Mouse (Mus musculus) liver, embryonic 15.5 days (tissue): ENCODE results near the gene Mymk. TPM values are rescaled to one million over a fixed set of nuclear protein-coding genes. Genes with fewer than 3 reads are reported as not detected.
A peak's percentile ranks its signal among the peaks of the same experiment; 100 is the strongest.

Source experiments
- ATAC-seq: fragments of 200-750 bp; cut with Nextera tagmentation; 2 replicates; pipeline ENCODE4 v1.8.0; 2017; ENCODE audit warnings: moderate number of reproducible peaks, mild to moderate bottlenecking, moderate library complexity; ENCODE audit not compliant: insufficient read depth
- H3K27ac ChIP-seq: fragments of 300-500 bp; sonication (generic); replicated peaks from 2 replicates; pipeline ENCODE4 v1.5.1; 2015; ENCODE audit warnings: mild to moderate bottlenecking, inconsistent platforms
- H3K27me3 ChIP-seq: fragments of 300-500 bp; sonication (generic); 2 replicates; pipeline ENCODE4 v1.6.1; 2015; ENCODE audit warnings: mild to moderate bottlenecking, inconsistent platforms
- H3K36me3 ChIP-seq: fragments of 300-500 bp; sonication (generic); replicated peaks from 2 replicates; pipeline ENCODE4 v1.6.1; 2015; ENCODE audit warnings: moderate library complexity, mild to moderate bottlenecking, inconsistent platforms
- H3K4me1 ChIP-seq: fragments of 300-500 bp; sonication (generic); replicated peaks from 2 replicates; pipeline ENCODE4 v1.6.1; 2015; ENCODE audit warnings: inconsistent platforms
- H3K4me2 ChIP-seq: fragments of 300-500 bp; sonication (generic); 2 replicates; pipeline ENCODE4 v1.6.1; 2015; ENCODE audit warnings: moderate library complexity, mild to moderate bottlenecking, inconsistent platforms
- H3K4me3 ChIP-seq: fragments of 300-500 bp; sonication (generic); replicated peaks from 2 replicates; pipeline ENCODE4 v1.5.1; 2015; ENCODE audit warnings: mild to moderate bottlenecking, inconsistent platforms
- H3K9ac ChIP-seq: fragments of 300-500 bp; sonication (generic); 2 replicates; pipeline ENCODE4 v1.6.1; 2015; ENCODE audit warnings: moderate library complexity, mild to moderate bottlenecking, inconsistent platforms
- H3K9me3 ChIP-seq: fragments of 300-500 bp; sonication (generic); replicated peaks from 2 replicates; pipeline ENCODE4 v1.6.1; 2016; ENCODE audit warnings: inconsistent platforms
- WGBS: fragments of 180-500 bp; shearing (Covaris S2); methylation state at CpG from one replicate; pipeline ENCODE4 v1.1.7; 2015; ENCODE audit warnings: mixed read lengths; ENCODE audit not compliant: insufficient replicate concordance; 5-methylcytosine and 5-hydroxymethylcytosine counted together
- polyA plus RNA-seq: library from polyadenylated mRNA; unstranded; fragments of >200 nt; fragmentation: Nextera tagmentation; extraction: Ambion mirVana; gene quantifications from 2 replicates; pipeline ENCODE4 v1.2.1, GENCODE M21; 2015

The Mymk gene
- polyA plus RNA-seq, 1 experiment from 2014 or later: 2.5 TPM

DNA sequence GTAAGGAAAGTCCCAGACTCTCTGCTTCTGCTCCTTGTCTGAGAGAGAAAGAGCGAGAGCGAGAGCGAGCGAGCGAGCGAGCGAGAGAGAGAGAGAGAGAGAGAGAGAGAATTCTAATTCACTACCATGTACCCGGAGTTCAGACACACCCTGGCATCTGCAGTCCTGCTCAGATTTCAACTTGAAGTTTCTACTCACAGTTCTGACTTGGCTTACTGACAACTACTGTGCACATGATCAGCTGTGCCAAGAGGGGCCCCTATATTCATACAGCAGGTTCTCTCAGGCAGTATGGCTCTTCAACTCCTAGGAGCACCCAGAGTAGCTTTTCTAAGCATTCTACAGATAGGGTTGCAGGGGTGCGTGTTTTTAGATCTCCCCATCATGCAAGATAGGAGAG is 12.8 kb downstream of the Mymk start:
- Histone ChIP-seq H3K9ac (no peak overlapping the region), H3K27ac (no peak overlapping the region), H3K9me3 (no peaks in the 10 kb centered on the region), H3K4me2 (no peak overlapping the region), H3K4me3 (no peak overlapping the region), H3K27me3 (no peaks in the 10 kb centered on the region), H3K4me1 (0 out of 2 replicates have a peak, but pooled peaks cover 4% of the 10 kb centered on the region), H3K36me3 (no peaks in the 10 kb centered on the region)
- ATAC-seq: no peak
- 73% methylated on average over 9 of the region's 9 CpGs for WGBS

DNA sequence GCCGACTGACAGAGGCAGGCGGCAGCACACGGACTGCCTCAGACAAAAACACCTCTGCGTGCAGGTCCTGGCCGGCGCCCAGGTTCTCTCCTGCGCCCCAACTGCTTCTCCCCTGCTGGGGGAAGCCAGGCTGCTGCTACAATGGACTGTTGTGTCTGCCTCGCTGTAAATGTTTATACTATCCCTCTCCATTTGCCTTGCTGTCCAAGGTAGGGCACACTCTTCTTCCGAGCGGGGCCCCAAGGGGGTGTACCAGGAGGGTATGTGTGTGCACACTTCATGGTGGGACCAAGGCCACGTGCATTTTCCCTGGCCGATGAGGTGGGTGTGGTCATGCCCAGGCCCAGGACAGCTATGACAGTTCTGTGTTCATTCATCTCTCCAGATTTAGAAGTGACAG is 13.2 kb downstream of the Mymk start:
- no peaks in the 10 kb centered on the region for H3K36me3 ChIP-seq
- no peak overlapping the region for H3K9ac ChIP-seq
- no peaks in the 10 kb centered on the region for H3K9me3 ChIP-seq
- 0 out of 2 replicates have a peak, but pooled peaks cover 4% of the 10 kb centered on the region for H3K4me1 ChIP-seq
- no peak for ATAC-seq
- no peaks in the 10 kb centered on the region for H3K27me3 ChIP-seq
- no peak overlapping the region for H3K4me3 ChIP-seq
- WGBS: 41% methylated on average over 12 of the region's 12 CpGs
- H3K4me2 ChIP-seq: no peak overlapping the region
- no peak overlapping the region for H3K27ac ChIP-seq

DNA sequence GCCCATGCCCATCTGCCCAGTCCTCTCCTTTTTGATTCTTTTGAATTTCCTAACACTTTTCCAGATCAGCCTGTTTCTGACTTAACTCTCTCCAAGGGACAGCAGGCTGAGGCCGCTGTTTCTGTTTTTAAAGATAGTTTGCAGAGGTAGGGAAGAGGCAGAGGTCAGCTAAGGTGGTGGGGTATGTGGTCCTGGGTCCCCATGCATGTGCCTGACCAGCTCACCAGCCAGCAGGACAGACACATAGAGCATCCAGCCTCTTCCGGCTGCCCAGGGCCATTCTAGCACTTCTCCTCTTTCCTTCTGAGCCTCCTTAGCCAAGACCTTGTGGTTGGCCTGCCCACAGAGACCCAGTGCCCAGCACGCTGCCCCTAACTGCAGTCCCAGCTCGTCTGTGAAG is 13.7 kb downstream of the Mymk start:
- H3K9me3 ChIP-seq: no peaks in the 10 kb centered on the region
- no peak overlapping the region for H3K9ac ChIP-seq
- H3K27ac ChIP-seq: no peak overlapping the region
- no peaks in the 10 kb centered on the region for H3K36me3 ChIP-seq
- H3K4me2 ChIP-seq: no peak overlapping the region
- H3K27me3 ChIP-seq: no peaks in the 10 kb centered on the region
- 0 out of 2 replicates have a peak, but pooled peaks cover 4% of the 10 kb centered on the region for H3K4me1 ChIP-seq
- no peak for ATAC-seq
- H3K4me3 ChIP-seq: no peak overlapping the region
- 38% methylated on average over 4 of the region's 4 CpGs for WGBS

DNA sequence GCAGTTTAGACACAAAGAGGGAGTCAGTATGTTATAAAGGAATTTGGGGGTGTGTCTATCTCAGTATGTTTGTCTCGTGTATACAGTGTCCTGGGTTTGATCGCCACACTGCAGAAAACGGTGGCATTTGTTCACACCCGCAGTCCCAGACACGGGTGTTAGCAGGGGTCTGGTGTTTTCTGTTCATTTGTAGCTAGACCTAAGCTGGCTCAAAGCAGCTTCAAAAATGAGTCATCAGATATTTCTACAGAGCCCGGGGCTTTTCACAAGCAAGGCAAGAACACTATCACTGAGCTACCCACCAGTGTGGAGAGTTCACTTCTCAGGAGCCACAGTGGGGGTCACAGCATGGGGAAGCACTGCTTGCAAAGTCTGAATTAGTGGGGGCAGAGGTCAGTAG is 22.6 kb downstream of the Mymk start:
- H3K4me1 ChIP-seq: no peaks in the 10 kb centered on the region
- H3K27ac ChIP-seq: no peak overlapping the region
- H3K4me2 ChIP-seq: no peak overlapping the region
- H3K9ac ChIP-seq: no peak overlapping the region
- WGBS: 51% methylated on average over 6 of the region's 6 CpGs
- H3K4me3 ChIP-seq: no peak overlapping the region
- no peaks in the 10 kb centered on the region for H3K36me3 ChIP-seq
- ATAC-seq: no peak
- H3K27me3 ChIP-seq: no peaks in the 10 kb centered on the region
- no peaks in the 10 kb centered on the region for H3K9me3 ChIP-seq

DNA sequence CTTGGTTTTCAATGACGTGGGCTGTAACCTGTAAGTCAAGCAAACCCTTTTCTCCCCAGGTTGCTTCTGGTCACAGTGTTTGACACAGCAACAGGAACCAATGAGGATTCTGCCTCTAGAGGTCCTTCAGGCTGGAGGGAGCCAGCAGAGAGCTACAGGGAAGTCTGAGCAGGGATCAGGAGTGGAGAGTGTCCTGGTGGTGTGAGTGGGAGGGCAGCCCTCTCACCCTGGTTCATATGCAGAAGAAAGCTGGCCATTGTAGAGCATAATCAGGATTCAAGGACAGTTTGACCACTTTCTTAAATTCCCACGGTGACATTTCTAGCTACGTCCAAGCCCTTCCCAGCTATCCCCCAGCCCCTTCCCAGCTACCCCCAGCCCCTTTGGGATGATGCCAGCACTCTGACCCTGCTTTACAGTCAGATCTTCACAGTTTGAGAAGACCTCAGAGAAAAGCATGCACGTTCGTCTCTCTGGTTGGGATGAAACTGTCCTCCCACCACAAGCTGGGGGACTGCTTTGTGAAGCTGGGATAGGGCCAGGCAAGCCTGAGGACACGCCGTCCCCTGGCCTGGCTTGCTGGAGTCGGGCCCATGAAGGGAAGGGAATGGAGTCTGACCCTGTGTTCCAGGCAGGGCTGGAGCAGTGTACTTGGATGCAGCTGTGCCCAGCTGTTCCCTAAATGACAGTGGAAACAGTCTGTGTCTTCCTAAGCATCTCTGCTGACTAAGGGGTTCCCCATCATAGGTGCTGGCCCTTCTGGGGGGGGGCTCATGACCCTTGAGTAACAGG is 25.8 kb downstream of the Mymk start:
- H3K27me3 ChIP-seq: no peaks in the 10 kb centered on the region
- no peak for ATAC-seq
- H3K4me3 ChIP-seq: no peak overlapping the region
- no peak overlapping the region for H3K4me2 ChIP-seq
- H3K9ac ChIP-seq: no peak overlapping the region
- H3K9me3 ChIP-seq: no peaks in the 10 kb centered on the region
- H3K27ac ChIP-seq: no peak overlapping the region
- no peaks in the 10 kb centered on the region for H3K36me3 ChIP-seq
- 52% methylated on average over 8 of the region's 8 CpGs for WGBS
- H3K4me1 ChIP-seq: peaks cover 5% of the 10 kb centered on the region

- H3K4me1 ChIP-seq: peaks cover 8% of the 10 kb centered on the region
- no peaks in the 10 kb centered on the region for H3K36me3 ChIP-seq
- no peak overlapping the region for H3K9ac ChIP-seq
- WGBS: 55% methylated on average over 3 of the region's 3 CpGs
- H3K27me3 ChIP-seq: no peaks in the 10 kb centered on the region
- H3K27ac ChIP-seq: no peak overlapping the region
- ATAC-seq: no peak
- no peaks in the 10 kb centered on the region for H3K9me3 ChIP-seq
- H3K4me3 ChIP-seq: no peak overlapping the region
- no peak overlapping the region for H3K4me2 ChIP-seq
These were observed 27.3 kb downstream of the Mymk start for GRCm38 (mm10) chr2:27044641-27045040.

- no peak overlapping the region for H3K27ac ChIP-seq
- no peaks in the 10 kb centered on the region for H3K27me3 ChIP-seq
- H3K9ac ChIP-seq: no peak overlapping the region
- no peaks in the 10 kb centered on the region for H3K9me3 ChIP-seq
- 64% methylated on average over 4 of the region's 4 CpGs for WGBS
- no peak overlapping the region for H3K4me3 ChIP-seq
- no peaks in the 10 kb centered on the region for H3K36me3 ChIP-seq
- ATAC-seq: no peak
- peaks cover 8% of the 10 kb centered on the region for H3K4me1 ChIP-seq
- H3K4me2 ChIP-seq: no peak overlapping the region
These were observed 27.8 kb downstream of the Mymk start for GRCm38 (mm10) chr2:27044166-27044565.

GRCm38 (mm10) chr2:27043461-27043860 is 28.5 kb downstream of the Mymk start:
- WGBS: 11% methylated on average over 3 of the region's 3 CpGs
- H3K27me3 ChIP-seq: no peaks in the 10 kb centered on the region
- ATAC-seq: peak; percentile 22; the same call in 1 of the 2 replicates
- H3K36me3 ChIP-seq: no peaks in the 10 kb centered on the region
- no peaks in the 10 kb centered on the region for H3K9me3 ChIP-seq
- no peak overlapping the region for H3K27ac ChIP-seq
- no peak overlapping the region for H3K4me2 ChIP-seq
- no peak overlapping the region for H3K9ac ChIP-seq
- no peak overlapping the region for H3K4me3 ChIP-seq
- peaks cover 8% of the 10 kb centered on the region for H3K4me1 ChIP-seq

- no peaks in the 10 kb centered on the region for H3K9me3 ChIP-seq
- H3K4me1 ChIP-seq: peaks cover 8% of the 10 kb centered on the region
- no peaks in the 10 kb centered on the region for H3K36me3 ChIP-seq
- no peak overlapping the region for H3K4me3 ChIP-seq
- H3K4me2 ChIP-seq: no peak overlapping the region
- ATAC-seq: peak; percentile 81
- no peak overlapping the region for H3K9ac ChIP-seq
- H3K27me3 ChIP-seq: no peaks in the 10 kb centered on the region
- WGBS: 55% methylated on average over 8 of the region's 8 CpGs
- H3K27ac ChIP-seq: peak overlapping the region; percentile 75
These were observed 29.7 kb downstream of the Mymk start for GRCm38 (mm10) chr2:27042131-27042844.

DNA sequence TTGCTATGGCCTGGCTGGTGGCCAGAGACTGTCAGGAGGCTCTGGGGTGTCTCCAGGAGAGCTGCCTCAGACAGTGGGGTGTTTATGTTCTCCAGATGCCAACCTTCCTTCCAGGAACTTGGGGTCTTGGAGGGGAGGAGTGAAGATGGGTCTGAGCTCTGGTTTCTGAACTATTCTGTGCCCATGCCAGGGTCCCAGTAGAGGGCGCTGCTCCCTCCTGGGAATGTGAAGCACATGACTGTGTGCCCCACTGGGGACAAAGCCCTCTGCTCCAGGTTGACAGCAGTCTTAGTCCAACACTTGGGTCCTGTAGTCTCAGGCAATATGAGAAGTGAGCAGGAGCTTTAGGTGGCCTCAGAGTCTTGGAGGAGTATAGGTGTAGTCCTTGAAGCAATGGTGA is 32.7 kb downstream of the Mymk start:
- Histone ChIP-seq H3K4me1 (peaks cover 8% of the 10 kb centered on the region), H3K4me3 (no peak overlapping the region), H3K36me3 (no peaks in the 10 kb centered on the region), H3K27me3 (no peaks in the 10 kb centered on the region), H3K27ac (no peak overlapping the region), H3K9me3 (no peaks in the 10 kb centered on the region), H3K9ac (no peak overlapping the region), H3K4me2 (no peak overlapping the region)
- 6% methylated on average over 1 of the region's 1 CpGs for WGBS
- no peak for ATAC-seq

- no peaks in the 10 kb centered on the region for H3K36me3 ChIP-seq
- H3K4me2 ChIP-seq: no peak overlapping the region
- ATAC-seq: no peak
- no peak overlapping the region for H3K4me3 ChIP-seq
- H3K27me3 ChIP-seq: no peaks in the 10 kb centered on the region
- no peak overlapping the region for H3K27ac ChIP-seq
- peaks cover 8% of the 10 kb centered on the region for H3K4me1 ChIP-seq
- no peak overlapping the region for H3K9ac ChIP-seq
- H3K9me3 ChIP-seq: no peaks in the 10 kb centered on the region
- 4% methylated on average over 3 of the region's 3 CpGs for WGBS
These were observed 33.4 kb downstream of the Mymk start for GRCm38 (mm10) chr2:27038596-27038995.
